Mouse (Mus musculus) embryo, embryonic 9.5 days (tissue): ENCODE data around the gene Epn2.
A peak's percentile ranks its signal among the peaks of the same experiment; 100 is the strongest.

Experiments
- DNase-seq: peaks from one replicate; pipeline ENCODE4 v3.0.0-alpha.2; 2017; ENCODE audit errors: extremely low spot score

Gene Epn2

DNA sequence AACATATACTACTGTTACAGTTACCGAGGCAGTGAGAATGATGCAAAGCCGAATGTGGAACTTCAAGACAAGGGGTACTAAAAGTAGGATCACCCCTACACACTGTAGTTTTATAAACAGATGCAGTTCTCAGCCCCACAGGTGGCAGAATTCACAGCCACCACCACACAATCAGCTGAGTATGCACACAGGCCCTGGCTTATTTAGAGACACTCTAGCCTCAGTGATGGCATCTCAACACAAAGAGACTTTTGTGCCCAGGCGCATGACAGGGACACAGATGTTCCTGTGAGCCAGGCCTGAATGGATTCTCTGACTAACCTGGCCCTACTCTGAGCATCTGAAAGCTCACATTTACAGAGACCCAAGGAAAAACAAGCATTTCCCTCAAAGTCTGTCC, 42.1 kb downstream of the Epn2 start:
- no peak for DNase-seq

- no peak for DNase-seq
Measured at GRCm38 (mm10) chr11:61536952-61537351, 42.5 kb downstream of the Epn2 start.

- no peak for DNase-seq
Measured at GRCm38 (mm10) chr11:61535530-61535929, 44.0 kb downstream of the Epn2 start.

- DNase-seq, result peak; percentile 28
Measured at GRCm38 (mm10) chr11:61533571-61533970, 45.9 kb downstream of the Epn2 start.

GRCm38 (mm10) chr11:61532820-61533219, 46.7 kb downstream of the Epn2 start:
- DNase-seq, result no peak

GRCm38 (mm10) chr11:61529268-61529713, 50.2 kb downstream of the Epn2 start:
- peak; percentile 5 for DNase-seq

DNA sequence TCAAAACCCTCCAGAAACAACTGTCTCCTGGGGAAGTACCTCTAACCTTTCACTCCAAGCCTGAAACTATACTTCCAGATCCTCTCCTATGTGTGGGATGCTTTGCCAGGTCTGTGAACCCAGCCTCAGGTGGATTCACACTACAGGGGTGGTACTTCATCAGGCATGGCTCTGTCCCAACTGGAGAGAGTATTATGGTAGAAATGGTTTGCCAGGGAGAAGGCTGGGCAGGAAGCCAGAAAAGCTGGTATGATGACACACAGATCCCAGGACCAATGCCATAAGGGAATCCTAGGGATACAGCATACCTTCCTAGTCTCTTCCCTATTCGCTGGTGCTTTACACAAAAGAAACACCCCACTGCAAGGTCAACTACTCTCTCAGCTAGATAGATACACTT, 52.6 kb downstream of the Epn2 start:
- DNase-seq, result no peak

DNA sequence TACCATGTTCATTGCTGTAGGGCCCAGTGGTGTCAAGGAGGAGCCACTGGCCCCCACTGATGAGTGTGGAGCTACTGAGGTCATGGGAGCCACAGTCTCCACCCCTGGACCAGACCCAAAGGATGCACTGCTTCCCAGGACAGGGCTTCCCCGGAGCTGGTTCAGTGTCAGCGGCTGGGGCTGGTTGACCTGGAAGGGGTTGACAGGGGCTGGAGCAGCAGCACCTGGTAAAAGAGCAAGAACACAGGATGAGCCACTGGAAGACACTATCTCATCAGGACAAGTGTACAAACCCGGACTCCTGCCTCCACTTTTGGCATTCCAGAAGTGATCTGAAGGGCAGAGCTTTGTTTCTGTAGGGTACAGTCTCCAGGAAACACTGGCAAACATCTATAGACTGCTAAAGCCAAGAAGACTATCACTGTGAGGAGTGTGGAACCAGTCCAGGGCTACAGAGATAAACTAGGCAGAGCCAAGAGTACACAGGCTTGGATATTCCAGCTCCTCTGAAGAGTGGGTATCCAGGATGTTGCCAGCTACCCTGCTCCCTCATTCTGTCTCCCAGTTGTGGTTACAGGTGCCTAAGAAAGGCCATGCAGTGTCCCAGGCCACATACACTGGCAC, 59.9 kb downstream of the Epn2 start:
- no peak for DNase-seq

DNA sequence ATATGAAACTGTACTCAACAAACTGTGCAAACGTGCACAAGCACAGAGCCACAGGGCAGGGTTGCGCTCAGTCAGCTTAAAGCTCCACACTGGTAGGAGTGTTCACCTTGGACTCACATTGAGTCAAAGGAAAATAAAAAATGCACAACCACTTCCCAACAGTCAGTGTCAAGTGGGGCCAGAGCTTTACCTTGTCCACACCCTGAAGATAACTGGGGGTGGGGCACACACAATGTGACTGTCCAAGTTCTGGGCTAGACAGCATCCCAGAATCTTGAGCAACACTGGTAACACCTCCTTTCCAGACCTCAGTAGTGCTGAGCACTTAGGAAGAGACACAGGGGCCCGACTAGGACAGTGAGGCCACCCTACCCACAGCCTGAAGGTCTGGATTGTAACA, 60.6 kb downstream of the Epn2 start:
- no peak for DNase-seq

GRCm38 (mm10) chr11:61517971-61518370, 61.5 kb downstream of the Epn2 start:
- no peak for DNase-seq

DNA sequence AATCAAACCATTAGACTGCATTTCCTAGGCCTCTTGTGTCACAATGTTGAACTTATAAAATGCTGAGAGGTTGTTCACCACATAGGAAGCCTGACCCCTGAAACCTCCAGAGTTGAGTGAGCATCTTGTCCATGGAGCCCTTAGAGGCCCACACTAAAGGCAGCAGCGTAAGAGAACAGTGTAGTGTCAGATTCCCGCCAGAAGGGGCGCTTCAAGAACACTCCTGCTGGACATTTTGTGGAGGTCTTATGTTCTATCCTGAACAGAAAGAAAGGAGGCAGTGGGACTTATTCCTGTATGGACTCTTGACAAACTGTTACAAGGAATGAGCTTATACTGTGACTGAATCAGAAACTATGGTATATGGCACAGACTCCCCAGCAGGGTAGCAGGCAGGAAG, 64.5 kb downstream of the Epn2 start:
- DNase-seq, result peak; percentile 49

DNA sequence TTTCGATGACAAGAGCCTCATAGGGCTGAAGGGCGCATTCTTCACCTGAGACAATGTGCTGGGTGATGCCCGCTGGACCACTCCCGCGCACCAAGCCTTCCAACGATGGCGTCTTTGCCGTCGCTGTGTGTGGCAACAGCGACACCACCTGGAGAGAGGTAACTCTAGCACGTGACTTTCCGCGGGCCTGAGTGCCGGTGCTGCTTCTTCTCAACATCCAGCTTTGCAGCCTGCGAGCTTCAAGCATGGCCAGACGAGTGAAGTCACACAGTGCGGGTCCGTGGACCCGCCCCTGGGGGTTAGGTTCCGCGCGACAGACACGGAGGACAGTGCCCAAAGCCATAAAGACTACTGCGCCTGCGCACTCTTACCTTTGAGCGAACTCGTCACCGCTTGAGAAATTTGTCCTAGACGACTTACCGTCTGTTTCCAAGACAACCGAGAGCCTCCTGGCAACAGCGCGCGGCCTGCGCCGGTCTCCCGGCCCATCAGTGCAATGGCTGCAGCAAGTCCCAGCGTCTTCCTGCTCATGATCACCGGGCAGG, 74.7 kb downstream of the Epn2 start, which contains the start of gene B9d1:
B9d1 (plus strand) TSS at position 432 of the 545 bp plus-strand sequence.
- DNase-seq, result peak; percentile 96

- DNase-seq, result no peak
Measured at GRCm38 (mm10) chr11:61503933-61504332, 75.6 kb downstream of the Epn2 start.

DNA sequence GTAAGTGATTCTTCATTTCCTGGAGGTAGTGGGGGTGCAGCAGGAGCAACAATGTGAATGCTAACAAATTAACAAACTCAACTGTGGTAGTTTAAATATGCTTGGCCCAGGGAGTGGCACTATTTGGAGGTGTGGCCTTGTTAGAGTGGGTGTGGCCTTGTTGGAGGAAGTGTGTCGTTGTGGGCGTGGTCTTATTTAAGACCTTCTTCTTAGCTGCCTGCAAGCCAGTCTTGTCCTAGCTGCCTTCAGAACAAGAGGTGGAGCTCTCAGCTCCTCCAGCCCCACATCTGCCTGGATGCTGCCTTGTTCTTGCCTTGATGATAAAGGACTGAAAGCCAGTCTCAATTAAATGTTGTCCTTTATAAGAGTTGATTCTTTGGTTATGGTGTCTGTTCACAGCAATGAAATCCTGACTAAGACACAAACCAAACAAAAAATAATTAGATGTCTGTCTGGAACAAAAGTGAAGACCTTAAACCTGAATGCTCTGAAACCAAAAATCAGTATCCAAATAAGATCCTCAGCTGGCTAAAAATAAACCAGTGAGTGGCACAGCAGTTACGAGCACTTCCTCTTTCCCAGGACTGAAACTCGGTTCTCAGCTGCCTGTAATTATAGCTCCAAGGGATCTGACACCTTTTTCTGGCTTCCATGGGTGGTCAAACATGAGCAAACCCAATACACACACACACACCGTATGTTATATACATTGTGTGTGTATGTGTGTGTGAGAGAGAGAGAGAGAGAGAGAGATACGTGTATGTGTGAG, 80.6 kb downstream of the Epn2 start:
- DNase-seq, result no peak

GRCm38 (mm10) chr11:61497490-61497889, 82.0 kb downstream of the Epn2 start:
- DNase-seq, result no peak

GRCm38 (mm10) chr11:61495528-61495927, 84.0 kb downstream of the Epn2 start:
- no peak for DNase-seq

DNA sequence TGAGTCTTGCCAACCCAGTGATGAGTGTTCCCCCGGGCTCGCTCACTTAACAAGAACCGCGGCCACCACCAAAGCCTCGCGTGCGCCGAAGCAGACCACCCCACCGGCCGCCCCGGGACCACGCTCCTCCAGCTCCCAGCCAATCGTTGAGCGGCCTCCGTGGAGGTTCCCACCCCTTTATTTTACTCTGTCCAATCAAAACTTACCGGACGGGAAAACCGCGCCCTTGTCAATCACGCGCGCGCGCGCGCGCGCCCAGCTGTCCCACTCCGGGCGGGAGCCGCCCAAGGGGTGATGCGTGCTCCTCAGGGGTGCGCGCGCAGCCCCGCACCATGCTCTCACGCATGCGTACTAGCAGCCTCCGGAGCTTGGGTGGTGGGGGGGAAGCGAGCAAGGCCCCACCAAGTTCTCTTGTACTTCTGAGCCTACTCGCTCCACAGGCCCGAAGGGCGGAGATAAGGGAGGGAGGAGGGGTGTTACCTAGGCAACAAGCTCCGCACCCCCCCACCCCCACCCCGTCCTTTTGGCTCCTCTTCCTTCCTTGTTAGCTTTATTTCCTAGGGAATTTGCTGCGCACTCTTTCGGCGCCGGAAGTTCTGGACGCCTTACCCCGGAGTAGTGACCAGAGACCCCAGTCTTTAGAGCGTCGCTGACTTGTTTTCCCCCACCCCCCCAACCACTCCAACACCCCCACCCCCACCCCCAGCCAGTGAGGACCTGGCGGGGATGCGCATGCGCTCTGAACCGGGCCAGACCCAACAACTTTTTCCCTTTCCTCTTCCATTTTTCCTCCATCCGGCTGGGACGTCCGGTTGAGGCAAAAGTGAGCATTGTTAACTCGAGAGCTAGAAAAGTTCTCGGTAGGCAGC, 85.1 kb downstream of the Epn2 start, which contains the start of gene Mapk7:
Mapk7 (minus strand) TSS at position 278 of the 869 bp plus-strand sequence.
- peak; percentile 99 for DNase-seq

DNA sequence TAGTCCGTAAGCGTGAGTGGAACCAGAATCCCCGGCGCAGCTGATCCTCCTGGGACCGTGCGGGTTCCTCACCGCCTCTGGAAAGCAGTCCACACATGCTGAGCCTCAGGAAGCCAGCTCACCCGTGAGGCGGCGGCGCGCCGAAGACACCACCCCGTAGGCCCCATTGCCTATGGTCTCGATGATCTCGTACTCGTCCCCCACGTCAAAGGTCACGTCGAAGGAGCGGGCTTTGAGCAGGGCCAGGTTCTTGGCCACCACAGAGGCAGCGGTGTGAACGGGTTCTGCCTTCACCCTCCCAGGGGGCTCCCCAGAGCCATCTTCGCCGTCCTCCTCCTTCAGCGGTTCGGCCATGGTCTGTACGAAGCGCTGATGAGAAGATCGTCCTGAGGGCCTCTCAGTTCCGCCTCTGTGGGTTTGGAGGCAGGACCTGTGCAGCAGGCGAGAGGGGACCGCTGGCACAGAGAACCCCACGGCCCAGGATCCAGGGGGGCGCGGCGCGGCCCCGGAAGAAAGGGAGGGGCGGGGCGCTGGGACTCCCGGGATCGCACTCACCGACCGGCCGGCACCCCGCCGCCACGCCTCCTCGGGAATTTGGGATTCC, 85.9 kb downstream of the Epn2 start:
- DNase-seq, result no peak

GRCm38 (mm10) chr11:61492749-61493401, 86.6 kb downstream of the Epn2 start:
- DNase-seq, result no peak

GRCm38 (mm10) chr11:61490944-61491520, 88.5 kb downstream of the Epn2 start:
- DNase-seq, result no peak

- DNase-seq, result no peak
Measured at GRCm38 (mm10) chr11:61489874-61490273, 89.6 kb downstream of the Epn2 start.
